Mouse (Mus musculus) cerebellum, adult 11-12 months (tissue): Measurements from ENCODE around the gene Ccdc9.

Source experiments
- DNase-seq: peaks from one replicate; pipeline ENCODE4 v3.0.0; 2022

The Ccdc9 gene

GRCm38 (mm10) chr7:16286026-16286961 lies at the start of gene Ccdc9:
Gene Ccdc9, minus strand, starts transcription at chr7:16286795.
- peak; percentile 98 for DNase-seq

GRCm38 (mm10) chr7:16329146-16329545 lies 42.6 kb upstream of the Ccdc9 start:
- DNase-seq, result no peak

- DNase-seq, result peak; percentile 39
Measured at GRCm38 (mm10) chr7:16326607-16326971, 40.0 kb upstream of the Ccdc9 start.

- peak; percentile 81 for DNase-seq
Measured at GRCm38 (mm10) chr7:16325920-16326606, 39.5 kb upstream of the Ccdc9 start.

- no peak for DNase-seq
Measured at GRCm38 (mm10) chr7:16324661-16325060, 38.1 kb upstream of the Ccdc9 start.

- DNase-seq, result no peak
Measured at GRCm38 (mm10) chr7:16320479-16320878, 33.9 kb upstream of the Ccdc9 start.

- no peak for DNase-seq
Measured at GRCm38 (mm10) chr7:16319216-16319615, 32.6 kb upstream of the Ccdc9 start.

GRCm38 (mm10) chr7:16317094-16317493 lies 30.5 kb upstream of the Ccdc9 start:
- no peak for DNase-seq

- no peak for DNase-seq
Measured at GRCm38 (mm10) chr7:16315222-16315759, 28.7 kb upstream of the Ccdc9 start.

GRCm38 (mm10) chr7:16314221-16314775 lies 27.7 kb upstream of the Ccdc9 start:
- no peak for DNase-seq

- peak; percentile 83 for DNase-seq
Measured at GRCm38 (mm10) chr7:16313481-16314220, 27.1 kb upstream of the Ccdc9 start.

GRCm38 (mm10) chr7:16312672-16313311 lies 26.2 kb upstream of the Ccdc9 start:
- DNase-seq, result peak; percentile 81

- peak; percentile 73 for DNase-seq
Measured at GRCm38 (mm10) chr7:16312011-16312671, 25.5 kb upstream of the Ccdc9 start.

GRCm38 (mm10) chr7:16311453-16312004 lies 24.9 kb upstream of the Ccdc9 start:
- DNase-seq, result peak; percentile 63

GRCm38 (mm10) chr7:16310521-16311452 lies 24.2 kb upstream of the Ccdc9 start:
- peak; percentile 72 for DNase-seq

- DNase-seq, result peak; percentile 88
Measured at GRCm38 (mm10) chr7:16310020-16310520, 23.5 kb upstream of the Ccdc9 start.

- peak; percentile 91 for DNase-seq
Measured at GRCm38 (mm10) chr7:16309318-16310019, 22.9 kb upstream of the Ccdc9 start.

- peak; percentile 62 for DNase-seq
Measured at GRCm38 (mm10) chr7:16308555-16309317, 22.1 kb upstream of the Ccdc9 start.
